Mouse (Mus musculus) central nervous system, embryonic 14 days (tissue): ENCODE data around the gene Gjc2. TPM values are rescaled to one million over a fixed set of nuclear protein-coding genes. Genes with fewer than 3 reads are reported as not detected.

ENCODE experiments used
- polyA plus RNA-seq: library from polyadenylated mRNA; depleted of rRNA; stranded (reverse); fragments of >200 nt; gene quantifications from 2 replicates; pipeline ENCODE4 v1.2.3, GENCODE M21; 2012; rRNA removed

Gjc2 gene
- polyA plus RNA-seq: 0.64 and 0.93 TPM in 2 replicates

GRCm38 (mm10) chr11:59182864-59183331 lies at the start of gene Gjc2:
TSS of gene Gjc2 (minus strand) at chr11:59183213.

GRCm38 (mm10) chr11:59228122-59228953 lies 45.3 kb upstream of the Gjc2 start, which contains the start of gene Arf1:
TSS of gene Arf1 (minus strand) at chr11:59228270.

GRCm38 (mm10) chr11:59208153-59208831 lies 25.3 kb upstream of the Gjc2 start, which contains the start of gene 2310033P09Rik:
TSS of gene 2310033P09Rik (plus strand) at chr11:59208321.

GRCm38 (mm10) chr11:59202081-59202995 lies 19.3 kb upstream of the Gjc2 start, which contains the start of gene Mrpl55:
TSS of gene Mrpl55 (plus strand) at chr11:59202486.

GRCm38 (mm10) chr11:59192059-59192386 lies 9.0 kb upstream of the Gjc2 start, which contains the start of gene Guk1:
TSS of gene Guk1 (minus strand) at chr11:59192212.

GRCm38 (mm10) chr11:59163255-59164236 lies 19.5 kb downstream of the Gjc2 start, which contains the start of gene Iba57:
TSS of gene Iba57 (minus strand) at chr11:59163739.

GRCm38 (mm10) chr11:59135904-59136452 lies 47.0 kb downstream of the Gjc2 start, which contains the start of gene Obscn:
TSS of gene Obscn (minus strand) at chr11:59136402.

Other genes starting within 250 kb of the Gjc2 start
- 468 and 484 TPM in 2 replicates for gene Rnf187, start 244.3 kb downstream of the Gjc2 start, polyA plus RNA-seq
- 589 and 846 TPM in 2 replicates for gene Hist3h2ba, start 234.3 kb downstream of the Gjc2 start, polyA plus RNA-seq
- 100 and 126 TPM in 2 replicates for gene Hist3h2a, start 228.5 kb downstream of the Gjc2 start, polyA plus RNA-seq
- 1.8 and 1.9 TPM in 2 replicates for gene Trim17, start 228.5 kb downstream of the Gjc2 start, polyA plus RNA-seq
- gene Trim11, start 205.1 kb downstream of the Gjc2 start, polyA plus RNA-seq: 29.6 and 30.8 TPM in 2 replicates
- gene Obscn, start 46.8 kb downstream of the Gjc2 start, polyA plus RNA-seq: 0.74 and 2.6 TPM in 2 replicates
- gene Iba57, start 19.5 kb downstream of the Gjc2 start, polyA plus RNA-seq: 6.6 and 6.9 TPM in 2 replicates
- gene Guk1, start 9.0 kb upstream of the Gjc2 start, polyA plus RNA-seq: 138 and 152 TPM in 2 replicates
- 44.4 and 50.2 TPM in 2 replicates for gene Mrpl55, start 19.3 kb upstream of the Gjc2 start, polyA plus RNA-seq
- gene 2310033P09Rik, start 25.1 kb upstream of the Gjc2 start, polyA plus RNA-seq: 39.9 and 41.4 TPM in 2 replicates
- 564 and 587 TPM in 2 replicates for gene Arf1, start 45.1 kb upstream of the Gjc2 start, polyA plus RNA-seq
- gene Wnt3a, start 107.5 kb upstream of the Gjc2 start, polyA plus RNA-seq: 0.91 and 0.98 TPM in 2 replicates
- 3.6 and 5.2 TPM in 2 replicates for gene Wnt9a, start 123.7 kb upstream of the Gjc2 start, polyA plus RNA-seq
- gene Prss38, start 192.4 kb upstream of the Gjc2 start, polyA plus RNA-seq: 0.14 and 0.20 TPM in 2 replicates